In genomic region chr14:120642591-120642990, GRCm38 (mm10) we compare ENCODE assay signal across 15 mouse cellular contexts.
"Had no signal": no experiment of that assay in that cellular context is flagged by ENCODE, and none has a peak within 500 bp of the region (broad histone marks: within the 10 kb centered on the region; RNA-seq: fewer than 3 reads in every experiment).

No protein-coding gene starts in this region.

- H3K27ac ChIP-seq: midbrain, embryonic 10.5 days; neural tube, embryonic 13.5 days; stomach, embryonic 15.5 days; stomach, postnatal 0 days had no signal

- DNase-seq: lung, adult 18-20 months; lung, embryonic 14.5 days; lung, postnatal 10 days; lung, postnatal 4 days; midbrain, embryonic 14.5 days; right cerebral cortex, postnatal 14 days; thymus, adult 2 months; thymus, postnatal 25 days; thymus, postnatal 4 days had no signal

- ATAC-seq: midbrain, embryonic 16.5 days had no signal

- H3K4me2 ChIP-seq: lung, embryonic 14.5 days; neural tube, embryonic 13.5 days; stomach, embryonic 15.5 days had no signal

- H3K4me1 ChIP-seq: neural tube, embryonic 13.5 days; stomach, embryonic 15.5 days had no signal

- H3K36me3 ChIP-seq: midbrain, embryonic 10.5 days; neural tube, embryonic 13.5 days; stomach, embryonic 15.5 days had no signal

- H3K4me3 ChIP-seq: midbrain, embryonic 10.5 days; myocyte; neural tube, embryonic 13.5 days; stomach, embryonic 15.5 days had no signal

- H3K27me3 ChIP-seq: neural tube, embryonic 13.5 days; stomach, embryonic 15.5 days had no signal

- H3K9ac ChIP-seq: lung, embryonic 14.5 days; neural tube, embryonic 13.5 days; stomach, embryonic 15.5 days had no signal

- H3K9me3 ChIP-seq: midbrain, embryonic 10.5 days; neural tube, embryonic 13.5 days; stomach, embryonic 15.5 days had no signal
